Mouse (Mus musculus) CD4-positive, CD25-positive, alpha-beta regulatory T cell, adult 2 months (primary cell): ENCODE measurements at regions not wholly inside any gene's neighbourhood (a gene's known extent, or its start where the extent isn't known, plus 50 kb on each side); places are given as distances from the start of the nearest gene placed in this dataset.

Source experiments
- DNase-seq: peaks from one replicate; pipeline ENCODE4 v3.0.0-alpha.2; 2012; ENCODE audit warnings: low read depth, low spot score

DNA sequence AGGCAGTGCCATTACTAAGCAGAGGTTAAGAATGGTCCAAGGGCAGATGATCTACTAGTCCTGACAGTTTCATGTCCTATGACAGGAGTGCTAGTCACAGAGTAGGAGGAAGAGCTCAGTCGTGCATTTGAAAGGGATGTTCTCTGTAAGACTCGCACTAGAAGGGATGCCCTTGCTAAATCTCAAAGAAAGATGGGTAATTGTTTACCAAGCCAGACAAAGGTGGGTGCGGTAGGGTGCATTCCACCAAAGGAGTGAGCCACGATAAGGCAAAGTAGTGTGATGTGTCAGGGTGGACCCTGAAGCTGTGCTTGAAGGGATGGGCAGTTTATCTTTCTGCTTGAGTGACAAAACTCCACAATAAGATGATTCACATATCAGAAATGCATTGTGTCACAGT is 50.5 kb upstream of the Adgrf1 start:
- DNase-seq, result no peak
